Mouse (Mus musculus): Measurements from ENCODE around the gene Grk6. TPM values are rescaled to one million over a fixed set of nuclear protein-coding genes. Genes with fewer than 3 reads are reported as not detected.

Gene Grk6
- polyA plus RNA-seq, 1 experiment, result 29.1 TPM

DNA sequence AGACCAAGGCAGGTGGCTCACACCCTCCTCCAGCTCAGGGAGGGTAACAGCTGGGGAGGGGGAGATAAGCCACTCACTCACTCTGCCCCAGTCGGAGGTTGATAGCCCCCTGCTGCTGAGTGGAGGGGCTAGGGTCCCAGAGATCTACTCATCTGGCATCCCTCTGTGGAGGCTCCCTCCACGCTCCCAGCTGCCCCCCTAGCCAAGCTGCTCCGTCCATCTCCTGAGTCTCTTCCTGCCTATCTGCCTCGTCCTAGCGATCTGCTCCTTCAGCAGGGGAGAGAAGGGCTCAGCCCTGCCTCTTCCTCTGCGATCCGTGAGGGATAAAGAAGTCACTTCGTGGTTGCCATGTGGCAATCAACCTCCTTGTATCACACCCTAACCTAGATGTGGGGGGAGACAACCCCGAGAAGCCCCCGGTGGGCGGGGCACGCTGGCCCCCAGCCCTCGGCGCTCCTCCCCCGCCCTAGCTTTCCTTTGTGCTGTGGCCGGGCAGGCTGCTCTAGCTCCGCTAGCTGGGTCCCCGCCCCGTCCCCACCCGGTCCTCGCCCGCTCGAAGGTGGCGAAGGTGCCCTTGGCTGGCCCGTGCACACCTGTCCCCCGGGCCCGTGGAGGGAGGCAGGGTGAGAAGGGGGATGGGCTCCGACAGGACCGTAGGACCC, 42.2 kb downstream of the Grk6 start:
- Histone ChIP-seq H3K36me3 (ENCODE audit: control insufficient read depth, insufficient read depth) (no peaks in the 10 kb centered on the region), H3ac (ENCODE audit: control insufficient read depth, insufficient read length) (peak overlapping the region; percentile 84), H3K79me2 (ENCODE audit: control insufficient read depth, insufficient read depth) (peaks cover 30% of the 10 kb centered on the region), H3K4me2 (ENCODE audit: low read depth) (peak overlapping the region; percentile 86), H3K27me3 (ENCODE audit: control insufficient read depth, insufficient read depth, insufficient read length) (no peaks in the 10 kb centered on the region), H3K4me3 (peak overlapping the region; percentile 67)
- peak in 1 of 3 experiments; percentile 40 for TF ChIP-seq MYOD1 (IDR thresholded peaks at IDR 0.05; ENCODE audit: control insufficient read depth in 1 of 3, insufficient read length in 2 of 3, low read depth in 2 of 3)
- TF ChIP-seq SRF (IDR thresholded peaks at IDR 0.05; ENCODE audit: control insufficient read depth, insufficient read length, low read depth), result no peak
- no peak for TF ChIP-seq POLR2AphosphoS2 (IDR thresholded peaks at IDR 0.05; ENCODE audit: insufficient read length, low read depth)
- TF ChIP-seq MYOG (IDR thresholded peaks at IDR 0.05; ENCODE audit: control insufficient read depth in 1 of 3, insufficient read depth in 1 of 3, insufficient read length in 2 of 3, low read depth in 2 of 3), result peak in 1 of 3 experiments; percentile 69
- TF ChIP-seq CEBPB (IDR thresholded peaks at IDR 0.05; ENCODE audit: insufficient read depth, poor library complexity, severe bottlenecking), result no peak
- TF ChIP-seq TCF12 (IDR thresholded peaks at IDR 0.05; ENCODE audit: insufficient read depth, poor library complexity, severe bottlenecking), result no peak
- peak; percentile 34 for TF ChIP-seq POLR2A (IDR thresholded peaks at IDR 0.05; ENCODE audit: insufficient read length, low read depth)

DNA sequence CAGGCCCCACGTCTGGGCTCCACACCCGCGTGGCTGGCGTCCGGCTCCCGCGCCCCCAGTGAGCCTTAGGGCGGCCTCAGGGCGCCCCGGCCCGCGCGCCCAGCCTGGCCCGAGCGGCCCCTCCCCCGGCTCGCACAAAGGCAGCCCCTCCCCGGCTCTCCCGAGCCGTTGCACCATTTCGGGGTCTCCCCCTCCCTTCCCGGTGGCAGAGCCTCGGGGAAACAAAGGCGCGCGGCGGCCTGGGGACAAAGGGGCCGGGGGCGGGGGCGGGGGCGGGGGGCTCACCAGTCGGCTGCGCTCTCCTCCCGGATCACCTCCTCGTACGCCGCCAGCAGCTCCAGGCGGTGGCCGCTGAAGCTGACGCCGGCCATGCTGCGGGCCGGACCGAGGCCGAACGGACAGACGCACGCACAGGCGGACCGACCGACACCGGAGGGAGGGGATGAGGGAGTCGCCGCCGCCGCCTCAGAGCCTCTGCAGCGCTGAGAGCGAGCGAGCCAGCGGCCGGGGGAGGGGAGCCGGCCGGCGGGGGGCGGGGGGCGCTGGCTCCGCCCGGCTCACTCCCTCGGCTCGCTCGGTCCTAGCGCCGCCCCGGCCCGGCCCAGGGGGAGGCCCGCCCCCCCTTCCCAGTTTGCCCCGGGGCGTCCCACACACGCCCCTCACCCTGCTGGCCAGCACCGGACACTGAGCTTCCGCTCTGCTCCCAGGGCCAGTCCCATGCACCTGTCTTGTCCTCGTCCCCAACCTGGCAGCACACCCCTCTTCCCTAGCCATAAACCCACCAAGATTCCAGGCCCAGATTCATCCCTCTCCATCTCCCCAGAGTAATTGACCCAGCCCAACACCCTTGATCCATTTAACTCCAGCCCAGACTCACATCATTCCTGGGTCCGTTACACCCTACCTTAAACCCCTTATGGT, 43.0 kb downstream of the Grk6 start, which contains the start of gene Dbn1:
Dbn1 (minus strand) TSS at position 534 of the 921 bp plus-strand sequence.
- peak within 1 kb of the TSS; percentile 67 for H3K4me3 ChIP-seq
- peaks cover 30% of the 10 kb centered on the region for H3K79me2 ChIP-seq (ENCODE audit: control insufficient read depth, insufficient read depth)
- TF ChIP-seq CEBPB (IDR thresholded peaks at IDR 0.05; ENCODE audit: insufficient read depth, poor library complexity, severe bottlenecking), result no peak
- no peak for TF ChIP-seq SRF (IDR thresholded peaks at IDR 0.05; ENCODE audit: control insufficient read depth, insufficient read length, low read depth)
- TF ChIP-seq MYOG (IDR thresholded peaks at IDR 0.05; ENCODE audit: control insufficient read depth in 1 of 3, insufficient read depth in 1 of 3, insufficient read length in 2 of 3, low read depth in 2 of 3), result no peak
- TF ChIP-seq POLR2AphosphoS2 (IDR thresholded peaks at IDR 0.05; ENCODE audit: insufficient read length, low read depth), result peak; percentile 71
- TF ChIP-seq POLR2A (IDR thresholded peaks at IDR 0.05; ENCODE audit: insufficient read length, low read depth), result peak; percentile 88
- TF ChIP-seq MYOD1 (IDR thresholded peaks at IDR 0.05; ENCODE audit: control insufficient read depth in 1 of 3, insufficient read length in 2 of 3, low read depth in 2 of 3), result peak in 2 of 3 experiments; percentile 51 to 56
- TF ChIP-seq TCF3 (IDR thresholded peaks at IDR 0.05; ENCODE audit: insufficient read length, low read depth), result no peak
- TF ChIP-seq MAX (IDR thresholded peaks at IDR 0.05; ENCODE audit: low read depth), result no peak
- TF ChIP-seq TCF12 (IDR thresholded peaks at IDR 0.05; ENCODE audit: insufficient read depth, poor library complexity, severe bottlenecking), result no peak
- no peak for TF ChIP-seq REST (IDR thresholded peaks at IDR 0.05; ENCODE audit: insufficient read depth, insufficient read length)
- no peak for TF ChIP-seq E2F4 (IDR thresholded peaks at IDR 0.05; ENCODE audit: insufficient read depth)
- TF ChIP-seq USF1 (IDR thresholded peaks at IDR 0.05; ENCODE audit: low read depth), result no peak
- H3K4me2 ChIP-seq (ENCODE audit: low read depth), result peak within 1 kb of the TSS; percentile 86
- H3K27me3 ChIP-seq (ENCODE audit: control insufficient read depth, insufficient read depth, insufficient read length), result no peaks in the 10 kb centered on the region
- H3K36me3 ChIP-seq (ENCODE audit: control insufficient read depth, insufficient read depth), result no peaks in the 10 kb centered on the region
- peak within 1 kb of the TSS; percentile 84 for H3ac ChIP-seq (ENCODE audit: control insufficient read depth, insufficient read length)

DNA sequence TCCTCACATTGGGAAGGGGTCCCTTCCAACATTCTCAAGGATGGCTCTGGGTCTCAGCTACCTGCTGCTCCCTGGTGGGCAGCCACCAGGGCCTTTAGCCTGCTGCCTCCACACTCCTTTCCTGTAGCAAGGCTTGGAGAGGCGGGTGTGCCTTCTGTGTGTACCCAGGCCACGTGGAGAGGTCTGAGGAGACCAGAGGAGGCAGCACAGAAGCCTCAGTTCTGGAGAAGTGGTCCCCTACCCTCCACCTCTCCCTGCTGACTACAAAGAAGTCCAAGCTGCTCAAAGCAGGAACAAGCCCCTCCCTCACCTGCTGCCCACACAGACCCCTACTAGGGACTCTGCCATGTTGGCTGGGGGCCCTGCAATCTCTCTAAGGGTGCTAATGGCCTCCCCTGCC, 49.4 kb downstream of the Grk6 start:
- H3K27me3 ChIP-seq (ENCODE audit: control insufficient read depth, insufficient read depth, insufficient read length), result no peaks in the 10 kb centered on the region
- TF ChIP-seq REST (IDR thresholded peaks at IDR 0.05; ENCODE audit: insufficient read depth, insufficient read length) (no peak), POLR2AphosphoS2 (IDR thresholded peaks at IDR 0.05; ENCODE audit: insufficient read length, low read depth) (peak; percentile 53)

DNA sequence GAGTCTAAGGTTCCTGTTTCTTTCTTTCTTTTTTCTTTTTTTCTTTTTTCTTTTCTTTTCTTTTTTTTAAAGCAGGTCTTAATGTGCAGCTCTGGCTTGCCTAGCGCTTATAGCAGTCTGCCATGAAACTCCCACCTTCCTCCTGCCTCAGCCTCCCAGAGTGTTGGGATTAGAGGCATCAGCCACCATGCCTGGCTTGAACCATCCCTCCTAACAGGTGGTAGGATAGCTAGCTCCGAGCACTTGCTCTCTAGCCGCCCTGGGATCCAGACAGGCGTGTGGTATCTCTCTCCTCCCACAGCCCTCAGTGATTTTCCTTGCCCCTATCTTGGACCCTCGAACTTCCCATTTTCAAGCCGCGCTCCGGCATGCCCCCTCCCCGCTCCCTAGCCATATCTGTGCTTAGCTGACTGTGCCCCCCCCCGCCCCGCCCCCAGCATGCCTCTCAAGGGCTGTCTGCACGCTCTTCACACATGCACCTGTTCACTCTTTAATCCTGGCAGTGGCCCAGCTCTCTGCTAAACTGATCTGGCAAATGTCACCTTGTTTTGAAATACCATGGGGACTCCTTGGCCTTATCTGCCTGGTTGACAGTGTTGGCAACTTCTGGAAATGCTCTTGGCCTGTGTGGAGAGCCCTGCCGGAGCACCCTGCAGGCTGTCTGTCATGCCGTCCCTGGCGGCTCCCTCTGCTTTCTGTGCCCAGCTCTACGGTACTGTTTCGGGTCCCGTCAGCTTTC, 50.2 kb downstream of the Grk6 start:
- Histone ChIP-seq H3K27me3 (ENCODE audit: control insufficient read depth, insufficient read depth, insufficient read length) (no peaks in the 10 kb centered on the region), H3K36me3 (ENCODE audit: control insufficient read depth, insufficient read depth) (peaks cover 8% of the 10 kb centered on the region), H3K4me2 (ENCODE audit: low read depth) (no peak overlapping the region), H3K4me3 (no peak overlapping the region), H3K79me2 (ENCODE audit: control insufficient read depth, insufficient read depth) (no peaks in the 10 kb centered on the region), H3ac (ENCODE audit: control insufficient read depth, insufficient read length) (no peak overlapping the region)
- TF ChIP-seq POLR2A (IDR thresholded peaks at IDR 0.05; ENCODE audit: insufficient read length, low read depth), result no peak
- no peak for TF ChIP-seq TCF12 (IDR thresholded peaks at IDR 0.05; ENCODE audit: insufficient read depth, poor library complexity, severe bottlenecking)
- no peak for TF ChIP-seq TCF3 (IDR thresholded peaks at IDR 0.05; ENCODE audit: insufficient read length, low read depth)
- peak; percentile 54 for TF ChIP-seq POLR2AphosphoS2 (IDR thresholded peaks at IDR 0.05; ENCODE audit: insufficient read length, low read depth)
- TF ChIP-seq MYOG (IDR thresholded peaks at IDR 0.05; ENCODE audit: control insufficient read depth in 1 of 3, insufficient read depth in 1 of 3, insufficient read length in 2 of 3, low read depth in 2 of 3), result peak in 2 of 3 experiments; percentile 35 to 51
- peak in 2 of 3 experiments; percentile 79 to 80 for TF ChIP-seq MYOD1 (IDR thresholded peaks at IDR 0.05; ENCODE audit: control insufficient read depth in 1 of 3, insufficient read length in 2 of 3, low read depth in 2 of 3)

More for the DNA sequence above, 49.4 kb downstream of the Grk6 start:
- no peak overlapping the region for H3ac ChIP-seq (ENCODE audit: control insufficient read depth, insufficient read length)
- no peaks in the 10 kb centered on the region for H3K79me2 ChIP-seq (ENCODE audit: control insufficient read depth, insufficient read depth)
- peaks cover 4% of the 10 kb centered on the region for H3K36me3 ChIP-seq (ENCODE audit: control insufficient read depth, insufficient read depth)
- H3K4me2 ChIP-seq (ENCODE audit: low read depth), result no peak overlapping the region
- no peak overlapping the region for H3K4me3 ChIP-seq

Measured in myocyte (in vitro differentiated cells).